Mouse (Mus musculus) MN1 (cell line): ENCODE measurements around the gene Tnfrsf13c.
A peak's percentile ranks its signal among the peaks of the same experiment; 100 is the strongest.

Experiments used
- DNase-seq: peaks from one replicate; pipeline ENCODE4 v3.0.0-alpha.2; 2016; ENCODE audit warnings: low spot score

The Tnfrsf13c gene

DNA sequence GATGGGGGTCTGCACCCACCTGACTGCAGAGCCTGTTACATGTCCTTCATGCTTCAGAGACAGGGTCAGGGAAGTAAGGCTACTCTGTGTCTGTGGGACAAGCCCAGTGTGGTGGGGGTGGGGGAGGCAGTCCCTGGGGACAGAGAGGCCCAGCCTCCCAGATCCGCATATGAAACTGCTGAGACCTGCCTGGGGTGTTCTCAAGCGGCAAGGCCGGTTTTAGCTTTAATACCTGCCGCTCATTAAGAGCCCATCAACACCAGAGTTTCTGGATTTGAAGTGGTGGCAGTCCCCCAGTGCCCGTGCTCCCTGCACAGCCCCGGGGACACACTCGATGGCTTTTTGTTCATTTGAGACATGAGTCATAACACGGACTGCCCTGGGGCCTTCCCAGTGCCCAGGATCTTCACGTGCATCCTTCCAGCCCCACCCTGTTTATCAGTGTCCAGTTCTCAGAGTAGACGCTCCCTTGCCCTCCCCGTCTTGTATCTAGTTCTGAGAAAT lies 5.4 kb upstream of the Tnfrsf13c start:
- no peak for DNase-seq

DNA sequence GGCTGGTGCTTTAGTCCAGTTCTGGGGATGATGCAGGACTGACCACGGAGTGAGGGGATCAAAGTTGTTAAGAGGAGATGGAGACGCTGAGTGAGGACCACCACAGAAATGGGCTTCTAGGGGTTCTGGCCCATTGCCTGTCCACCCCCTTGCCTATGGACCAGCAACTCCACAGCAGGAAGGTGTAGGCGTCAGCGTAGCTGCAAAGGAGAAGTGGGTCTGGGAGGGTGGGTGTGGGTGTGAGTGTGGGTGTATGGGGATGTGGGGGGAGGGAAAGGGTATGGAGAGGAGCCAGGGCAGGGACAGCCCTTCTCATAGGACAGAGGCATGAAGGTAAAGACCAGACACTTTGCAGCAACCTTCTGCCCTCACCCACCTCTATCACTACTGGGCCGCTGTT lies 1.6 kb upstream of the Tnfrsf13c start:
- no peak for DNase-seq

DNA sequence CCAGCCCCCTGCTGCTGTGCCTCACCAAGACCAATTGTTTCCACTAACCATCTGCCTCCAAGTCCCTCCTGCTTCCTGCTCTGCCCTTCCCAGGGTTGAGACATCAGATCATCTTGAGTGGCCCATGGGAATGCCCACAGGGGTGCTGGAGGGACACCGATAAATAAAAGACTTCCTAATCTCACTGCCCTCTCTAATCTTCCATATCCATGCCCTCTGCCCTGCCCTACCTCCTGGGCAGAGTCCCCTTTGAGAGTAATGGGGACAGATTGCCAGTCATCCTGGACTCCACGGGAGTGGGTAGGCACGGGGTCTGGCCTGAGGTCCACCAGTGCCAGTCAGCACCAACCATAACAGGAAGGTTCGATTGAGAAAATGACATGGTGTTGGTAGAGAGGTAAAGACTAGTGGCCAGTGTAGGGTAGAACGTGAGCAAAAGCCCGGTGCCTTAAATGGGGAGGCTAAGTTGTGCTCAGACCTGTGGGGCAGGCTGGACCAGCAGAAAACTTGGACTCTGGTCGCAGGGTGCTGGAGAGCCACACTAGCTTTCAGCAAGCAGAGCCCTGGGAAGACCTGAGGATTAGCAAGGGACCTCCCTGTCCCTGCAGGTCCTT lies 540 bp upstream of the Tnfrsf13c start:
- DNase-seq, result no peak

DNA sequence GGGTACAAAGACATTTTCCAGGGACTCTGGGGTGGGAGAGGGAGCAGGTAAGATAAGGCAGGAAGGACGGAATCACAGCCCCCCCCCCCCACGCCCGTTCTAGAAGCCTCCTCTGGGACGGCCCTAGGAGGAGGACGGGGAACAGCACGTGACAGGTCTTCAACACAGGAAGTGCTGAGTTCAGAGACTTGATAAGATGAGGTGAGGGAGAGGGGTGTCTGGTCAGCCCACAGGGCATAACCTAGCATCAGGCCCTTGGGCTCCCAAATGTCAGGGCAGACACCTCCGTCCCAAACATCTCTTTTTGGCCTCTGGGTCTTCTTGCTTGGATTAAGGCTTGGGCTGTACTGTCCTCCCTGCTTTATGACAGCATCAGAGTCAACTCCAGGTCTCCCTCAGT lies 918 bp downstream of the Tnfrsf13c start:
- no peak for DNase-seq

DNA sequence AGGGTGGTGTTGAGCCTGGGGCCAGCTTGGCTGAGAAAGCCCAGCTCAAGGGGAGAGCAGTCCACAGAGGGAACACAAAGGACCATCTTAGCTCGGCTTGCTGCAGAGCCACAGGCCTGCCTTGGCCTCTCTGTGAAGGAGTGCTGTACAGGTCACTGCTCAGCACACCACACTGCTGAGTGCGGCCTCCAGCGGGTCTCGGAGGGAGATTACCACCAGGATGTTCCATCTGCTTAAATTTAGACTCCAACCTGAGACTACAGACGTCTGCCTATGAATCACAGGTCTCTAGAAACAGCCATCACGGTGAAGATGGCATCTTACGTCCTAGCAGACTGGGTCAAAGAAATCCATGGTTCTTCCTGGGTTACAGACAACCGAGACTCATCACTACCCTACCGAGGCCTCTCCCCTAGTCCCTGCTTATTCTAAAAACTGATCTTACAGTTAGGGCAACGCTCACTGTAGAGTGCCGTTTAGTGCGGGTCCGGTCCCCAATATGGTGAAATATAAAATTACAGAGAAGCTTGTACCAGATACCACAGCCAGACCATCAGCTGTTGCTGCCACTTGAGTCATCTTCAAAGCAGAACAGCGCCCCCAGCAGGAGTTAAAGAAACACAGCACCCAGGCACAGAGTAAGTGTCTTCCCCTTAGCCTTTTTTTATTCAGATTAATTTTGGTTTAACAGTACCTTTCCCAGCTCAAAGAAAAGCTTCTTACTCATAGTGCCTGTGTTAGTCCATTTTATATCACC lies 2.9 kb downstream of the Tnfrsf13c start:
- no peak for DNase-seq

DNA sequence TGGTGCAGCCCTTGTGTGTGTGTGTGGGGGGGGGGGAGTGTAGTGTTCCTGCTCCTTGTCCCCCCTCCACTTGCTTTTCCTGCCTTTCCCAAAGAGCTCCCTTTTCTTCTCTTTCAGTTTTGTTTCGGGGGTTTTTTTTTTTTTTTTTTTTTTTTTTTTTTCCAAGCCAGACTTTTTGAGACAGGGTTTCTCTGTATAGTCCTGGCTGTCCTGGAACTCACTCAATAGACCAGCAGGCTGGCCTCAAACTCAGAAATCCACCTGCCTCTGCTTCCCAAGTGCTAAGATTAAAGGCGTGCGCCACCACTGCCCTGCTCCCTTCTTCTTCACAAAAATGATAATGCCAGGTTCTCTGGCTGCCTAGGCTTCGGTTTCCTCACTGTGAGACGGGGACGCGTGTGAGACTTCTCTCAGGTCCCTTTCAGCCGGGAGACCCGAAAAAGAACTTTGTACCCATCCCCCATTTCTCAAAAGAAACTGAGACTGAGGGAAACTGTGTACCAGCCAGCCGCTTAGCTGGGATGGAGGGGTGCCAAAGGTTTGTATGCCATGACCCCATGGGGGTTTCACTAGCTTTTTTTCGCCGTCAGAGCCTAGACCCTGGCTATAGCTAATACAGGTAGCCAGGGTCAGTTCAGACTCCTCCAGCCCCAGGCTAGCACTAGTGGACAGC lies 4.0 kb downstream of the Tnfrsf13c start:
- DNase-seq, result no peak

DNA sequence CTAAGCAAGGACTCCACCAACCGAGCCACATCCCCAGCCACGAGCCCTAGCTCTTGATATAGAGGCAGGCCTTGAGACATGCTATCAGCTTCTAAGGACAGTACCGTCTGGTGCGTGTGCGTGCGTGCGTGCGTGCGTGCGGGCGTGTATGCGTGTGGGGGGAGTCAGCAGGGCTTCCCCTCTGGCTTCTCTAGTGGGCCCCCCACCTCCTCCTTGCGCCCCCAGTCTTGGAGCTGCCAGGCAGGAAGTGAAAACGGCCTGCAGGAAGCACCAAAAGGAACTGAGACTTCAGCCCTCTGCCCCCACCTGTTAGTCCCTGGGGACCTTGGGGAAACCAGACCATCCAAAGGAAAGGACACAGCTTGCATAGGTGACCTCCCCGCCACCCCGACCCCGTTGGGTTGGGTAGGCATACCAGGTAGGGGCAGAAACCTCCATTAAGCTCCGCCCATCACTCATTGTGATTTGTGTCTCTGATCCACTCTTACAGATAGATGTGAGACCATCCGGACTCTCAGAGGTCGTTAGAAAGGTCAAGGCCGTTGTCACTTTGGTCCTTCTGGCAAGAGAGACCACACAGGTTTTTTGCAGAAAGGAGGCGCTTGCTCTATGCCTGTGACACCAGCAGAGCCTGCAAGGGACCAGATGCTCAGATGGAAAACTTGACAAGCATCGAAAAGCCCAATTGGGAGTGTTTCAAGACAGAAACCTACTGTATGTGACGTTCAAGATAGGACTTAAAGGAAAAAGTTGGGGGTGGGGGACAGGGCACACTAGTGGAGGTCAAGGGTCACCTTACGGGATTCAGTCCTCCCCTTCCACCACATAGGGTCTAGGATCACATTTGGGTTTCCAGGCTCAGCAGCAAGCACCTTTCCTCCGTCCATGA lies 5.1 kb downstream of the Tnfrsf13c start:
- no peak for DNase-seq

DNA sequence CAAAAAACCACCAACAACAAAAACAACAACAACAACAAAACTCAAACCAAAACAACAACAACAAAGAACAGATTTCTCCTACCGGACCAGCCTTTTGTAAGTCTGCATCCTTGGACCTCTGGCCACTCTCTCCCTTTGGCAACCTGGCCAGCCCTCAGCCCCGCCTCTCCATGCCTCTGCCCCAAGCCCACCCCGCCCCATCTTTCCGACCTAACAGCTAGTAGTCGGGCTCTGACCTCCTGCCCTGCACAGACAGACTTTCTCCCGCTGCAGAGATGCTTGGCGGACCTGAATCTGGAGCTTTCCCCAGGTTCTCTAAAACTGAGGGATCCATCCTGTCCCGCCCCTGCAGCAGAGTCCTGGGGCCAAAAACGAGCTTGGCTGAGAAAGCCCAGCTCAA lies 6.2 kb downstream of the Tnfrsf13c start:
- DNase-seq, result no peak

DNA sequence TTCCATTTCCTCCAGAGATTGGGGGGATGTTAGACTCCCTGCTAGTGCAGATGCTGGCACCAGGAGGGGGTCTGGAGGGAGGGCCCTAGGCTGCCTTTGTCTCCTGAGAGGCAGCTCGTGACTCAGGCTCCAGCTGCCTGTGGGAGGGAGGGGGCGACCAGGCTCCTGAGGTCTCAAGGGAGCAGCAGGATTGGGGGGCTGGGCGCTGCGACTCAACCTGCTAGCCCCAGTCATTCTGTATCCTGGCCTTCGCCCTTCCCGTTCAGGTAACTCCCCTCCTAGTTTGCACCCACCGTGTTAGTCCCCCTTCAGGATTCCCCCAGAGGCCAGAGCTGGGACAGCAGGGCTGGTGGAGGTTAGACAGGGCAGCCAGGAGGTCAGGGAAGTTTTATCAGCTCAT lies 7.1 kb downstream of the Tnfrsf13c start:
- no peak for DNase-seq

DNA sequence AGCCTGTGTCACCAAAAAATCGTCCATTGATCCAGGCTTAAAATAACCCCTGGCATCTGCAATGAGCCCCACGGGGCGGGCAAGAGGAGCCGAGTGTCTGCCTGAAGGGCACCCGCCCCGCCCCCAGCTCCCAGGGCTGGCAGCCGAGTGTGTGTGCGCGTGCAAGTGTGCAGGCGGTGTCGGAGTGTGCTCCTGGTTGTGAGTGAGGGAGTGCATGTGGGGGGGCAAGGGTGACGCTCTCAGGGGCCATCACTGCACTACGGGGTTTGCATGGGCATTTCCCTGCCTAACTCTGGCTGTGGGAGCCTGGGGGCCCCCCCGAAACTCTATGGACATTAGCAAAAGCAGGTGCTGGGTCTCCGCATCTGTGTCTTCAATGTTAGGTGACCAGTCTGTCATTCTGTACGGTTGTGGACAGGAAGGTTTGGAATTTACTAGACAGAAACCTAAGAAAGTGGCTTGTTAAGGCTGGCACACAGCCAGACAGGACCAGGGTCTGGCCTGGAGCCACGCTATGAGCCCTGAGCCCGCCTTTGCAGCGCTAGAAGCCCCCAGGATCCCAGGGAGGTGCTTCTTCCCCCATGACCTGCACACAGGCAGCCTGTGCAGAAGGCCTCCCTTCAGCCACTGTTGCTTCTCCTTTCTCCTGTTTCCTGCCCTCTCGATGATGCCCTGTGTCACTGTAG lies 7.9 kb downstream of the Tnfrsf13c start:
- DNase-seq, result no peak

DNA sequence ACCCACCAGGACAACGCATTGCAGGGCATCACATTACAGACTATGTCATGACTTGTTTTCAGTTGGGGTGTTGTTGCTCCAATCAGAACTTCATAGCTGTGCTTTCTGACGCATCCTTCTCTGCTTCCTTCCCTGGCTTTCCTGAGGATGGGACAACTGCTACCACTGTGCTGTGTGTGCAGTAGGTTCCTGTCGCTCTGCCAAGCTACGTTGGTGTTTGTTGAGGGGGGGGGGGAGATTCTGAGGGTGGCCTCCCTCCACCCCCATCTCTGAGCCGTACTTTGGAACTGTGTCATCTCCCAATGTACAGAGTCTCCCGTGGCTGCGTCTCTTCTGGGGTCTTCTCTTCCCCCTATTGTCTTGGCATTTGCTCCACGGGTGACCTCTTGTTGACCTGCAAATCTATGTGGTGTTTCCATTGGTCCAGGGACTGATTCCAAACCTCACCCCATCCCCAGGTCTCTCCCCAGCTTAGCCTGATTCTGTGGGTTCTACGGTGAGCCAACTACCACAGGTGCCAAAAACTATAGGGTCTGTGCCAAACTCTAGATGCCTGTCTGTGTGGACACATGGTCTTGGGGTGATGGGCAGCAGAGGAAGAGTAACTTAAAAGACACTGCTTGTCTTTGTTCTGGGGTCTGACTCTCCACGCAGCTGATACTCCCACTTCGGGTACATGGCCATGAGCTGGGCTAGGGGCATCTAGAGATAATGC lies 8.7 kb downstream of the Tnfrsf13c start:
- no peak for DNase-seq

DNA sequence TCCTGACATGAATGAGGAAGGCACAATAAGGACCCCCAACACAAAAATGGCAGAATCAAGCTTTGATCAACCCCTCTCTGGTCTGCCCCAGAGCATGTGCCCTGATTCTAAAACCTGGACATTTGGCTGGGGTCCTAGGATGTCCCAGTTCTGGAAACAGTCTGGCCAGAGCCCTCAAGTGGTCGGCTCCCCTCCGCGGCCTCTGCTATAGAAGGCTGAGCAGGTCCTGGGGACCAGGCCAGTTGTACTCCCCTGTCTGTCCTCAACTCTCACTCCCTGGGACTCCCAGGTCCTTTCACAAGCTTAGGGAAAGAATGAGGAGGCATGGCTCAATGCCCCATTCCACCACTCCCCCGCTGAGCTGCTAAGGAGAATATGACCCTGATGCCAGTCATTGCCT lies 10.9 kb downstream of the Tnfrsf13c start:
- no peak for DNase-seq

DNA sequence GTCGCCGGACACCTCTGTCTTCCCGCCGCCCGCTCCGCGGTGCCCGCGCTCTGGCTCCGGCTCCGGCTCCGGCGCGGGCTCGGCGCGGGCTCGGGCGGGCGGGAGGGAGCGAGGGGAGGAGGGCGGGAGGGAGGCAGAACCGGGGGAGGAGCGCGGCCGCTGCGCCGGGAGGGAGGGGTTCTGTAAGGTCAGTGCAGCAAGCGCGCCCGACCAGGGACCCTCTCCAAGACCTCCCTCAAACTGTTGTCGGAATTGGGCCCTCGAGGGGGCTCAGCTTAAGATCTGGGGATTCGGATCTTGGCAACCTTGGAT lies 11.5 kb downstream of the Tnfrsf13c start, which contains the start of gene Shisa8:
TSS of gene Shisa8 (minus strand) at position 64 of the 312 bp plus-strand sequence.
- no peak for DNase-seq

DNA sequence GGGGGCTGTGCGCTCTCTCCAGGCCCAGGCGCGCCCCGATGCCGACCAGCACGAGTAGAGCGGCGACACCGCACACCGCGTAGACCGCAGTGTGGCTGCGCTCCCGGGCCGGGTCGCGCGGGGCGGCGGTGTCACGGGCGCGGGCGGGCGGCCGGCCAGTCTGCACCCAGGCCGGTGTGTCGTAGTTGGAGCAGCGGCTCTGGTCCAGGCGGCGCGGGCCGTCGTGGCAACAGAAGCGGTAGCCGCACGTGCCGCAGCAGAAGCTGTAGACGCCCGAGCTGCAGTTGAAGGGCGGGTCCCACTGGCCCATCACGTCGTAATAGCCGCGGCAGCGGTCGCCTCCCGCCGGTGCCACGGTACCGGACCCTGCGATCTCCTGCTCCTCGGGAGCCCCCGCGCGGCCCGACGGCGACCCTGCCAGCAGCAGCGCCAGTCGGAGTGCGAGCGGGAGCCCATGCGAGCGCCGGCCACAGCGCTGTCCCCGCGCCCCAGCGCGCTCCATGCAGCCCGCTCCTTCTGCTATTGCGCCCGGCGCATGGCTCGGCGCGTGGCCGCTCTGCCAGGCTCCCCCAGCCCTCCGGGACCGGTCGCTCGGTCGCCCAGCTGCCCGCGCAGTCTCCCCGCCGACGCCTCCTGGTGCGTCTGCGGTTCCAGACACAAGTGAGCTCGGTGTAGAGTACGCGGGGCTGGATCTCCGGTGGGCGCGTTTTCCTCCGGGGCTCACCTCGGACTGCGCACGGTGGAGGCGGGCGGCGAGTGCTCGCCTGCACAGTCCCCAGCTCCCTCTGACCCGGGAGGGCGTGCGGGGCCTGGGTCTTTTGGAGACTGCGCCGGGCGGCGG lies 12.0 kb downstream of the Tnfrsf13c start:
- DNase-seq, result peak; percentile 61

DNA sequence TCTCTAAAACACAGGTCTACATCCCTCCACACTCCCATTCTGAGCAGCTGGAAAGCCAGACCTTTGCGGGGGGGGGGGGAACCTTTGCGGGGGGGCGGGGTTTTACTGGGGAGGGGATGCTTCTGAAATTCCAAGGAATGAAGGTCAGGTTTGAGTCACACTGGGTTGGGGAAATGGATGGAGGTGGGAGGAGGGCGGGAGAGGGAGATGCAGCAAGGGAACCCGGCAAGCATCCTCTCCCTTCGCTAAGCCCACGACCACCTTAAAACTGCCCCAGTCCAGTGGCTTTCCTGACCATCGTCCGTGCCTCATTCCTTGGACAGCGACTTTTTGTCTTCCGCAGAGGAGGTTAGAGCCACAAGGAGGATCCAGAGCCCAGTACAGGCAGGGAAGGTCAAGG lies 12.9 kb downstream of the Tnfrsf13c start:
- DNase-seq, result no peak

DNA sequence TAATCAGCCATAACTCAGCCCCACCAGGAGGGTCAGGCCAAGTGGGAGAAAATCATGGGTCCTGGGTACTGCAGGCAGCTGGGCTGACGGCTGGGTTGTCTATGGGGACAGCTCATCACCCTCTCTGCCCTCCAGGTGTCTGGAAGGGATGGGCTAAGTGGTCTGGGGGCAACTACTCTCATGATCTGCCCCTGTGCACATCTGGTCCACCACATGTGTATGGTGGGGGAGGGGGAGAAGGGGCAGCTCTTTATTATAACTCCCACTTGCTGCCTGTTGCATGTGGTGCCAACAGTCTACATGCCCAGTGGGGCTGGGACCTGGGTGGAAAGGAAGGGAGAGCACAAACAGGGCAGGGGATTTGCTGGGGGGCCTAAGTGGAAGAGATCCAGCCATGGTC lies 13.4 kb downstream of the Tnfrsf13c start:
- no peak for DNase-seq

DNA sequence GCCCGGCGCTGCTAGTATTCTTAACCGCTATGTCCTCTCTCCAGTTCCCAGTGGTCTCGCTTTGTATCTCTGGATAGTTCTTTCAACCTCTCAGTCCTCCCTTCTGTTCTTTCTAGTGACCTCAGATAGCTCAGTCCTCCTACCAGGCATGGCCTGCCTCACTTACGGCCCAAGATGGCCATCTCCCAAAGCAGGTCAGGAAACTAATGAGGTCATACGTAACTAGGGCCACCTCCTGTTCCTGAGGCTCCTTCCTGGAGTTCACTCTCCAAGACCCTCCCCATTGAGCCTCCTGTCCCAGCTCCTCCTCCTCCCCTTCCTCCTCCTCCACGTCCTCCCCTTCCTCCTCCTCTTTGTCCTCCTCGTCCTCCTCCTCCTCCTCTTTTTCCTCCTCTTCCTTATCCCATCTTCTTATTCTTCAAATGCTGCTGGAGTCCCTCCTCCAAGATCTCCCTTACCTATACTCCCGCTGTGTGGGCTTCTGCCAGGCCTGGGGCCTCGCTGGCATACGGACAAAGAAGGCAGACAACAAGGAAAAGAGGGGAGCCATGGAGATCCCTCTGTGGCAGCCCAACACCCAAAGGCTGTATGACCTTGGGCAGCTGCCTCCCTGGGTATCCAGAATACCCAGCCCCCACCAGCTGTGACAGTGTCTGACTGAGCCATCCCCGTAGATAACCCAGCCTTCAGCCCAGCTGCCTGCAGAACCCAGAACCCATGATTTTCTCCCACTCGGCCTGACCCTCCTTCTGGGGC lies 14.7 kb downstream of the Tnfrsf13c start:
- no peak for DNase-seq

DNA sequence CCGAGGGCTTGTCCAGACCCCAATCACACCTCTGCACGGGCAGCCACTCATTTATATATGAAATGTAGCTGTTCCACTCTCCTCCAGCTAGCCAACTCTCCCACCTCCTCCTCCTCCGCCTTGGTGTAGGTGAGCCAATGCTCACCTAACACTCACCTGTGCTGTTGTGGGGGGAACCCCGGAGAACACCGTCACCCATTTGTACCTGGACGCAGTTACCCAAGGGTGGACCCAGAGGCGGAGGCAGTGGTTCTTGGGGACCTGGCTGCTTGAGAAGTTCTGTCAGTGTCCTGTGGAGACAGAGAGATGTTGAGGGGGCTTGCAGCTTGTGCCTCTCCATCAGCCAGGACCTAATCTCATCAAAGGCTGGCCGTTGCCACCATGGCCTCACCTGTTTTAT lies 15.9 kb downstream of the Tnfrsf13c start:
- no peak for DNase-seq

DNA sequence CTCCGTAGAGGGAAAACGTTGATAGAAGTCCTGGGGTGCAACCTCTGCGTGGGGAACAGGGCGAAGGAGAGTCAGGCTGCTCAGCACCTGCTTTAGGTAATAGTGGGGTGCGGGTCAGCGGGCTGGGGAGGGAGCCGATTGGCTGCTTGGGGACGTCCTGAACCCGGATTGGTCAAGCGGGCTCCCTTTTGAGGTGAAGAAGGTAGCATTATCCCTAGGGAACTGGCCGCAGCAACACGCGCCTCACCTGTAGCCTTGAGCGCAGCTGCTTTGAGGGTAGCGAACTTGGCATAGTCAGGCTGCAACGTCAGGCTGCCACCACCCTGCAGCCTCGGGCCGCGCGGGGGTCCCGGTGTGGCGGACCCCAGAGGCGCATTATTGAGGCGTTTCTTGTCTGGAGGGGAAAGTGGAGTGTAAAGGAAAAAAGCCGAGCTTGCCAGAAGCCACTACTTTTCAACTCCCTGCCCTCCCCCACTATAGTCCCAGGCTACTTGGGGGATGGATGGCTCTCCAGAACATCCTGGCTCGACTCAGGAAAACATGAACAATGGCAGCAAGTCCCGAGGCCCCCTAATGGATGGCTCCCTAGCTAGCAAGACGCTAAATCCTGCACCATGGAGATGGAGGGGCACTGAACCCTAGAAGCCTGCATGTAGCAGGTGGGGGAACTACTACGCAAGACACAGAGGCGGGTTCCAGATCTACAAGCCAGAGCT lies 16.5 kb downstream of the Tnfrsf13c start:
- no peak for DNase-seq
